Mouse (Mus musculus) cerebellum, adult 11 months (tissue): ENCODE measurements at regions not wholly inside any gene's neighbourhood (a gene's known extent, or its start where the extent isn't known, plus 50 kb on each side); places are given as distances from the start of the nearest gene placed in this dataset.

Source experiments
- DNase-seq: peaks from one replicate; pipeline ENCODE4 v3.0.0; 2022

GRCm38 (mm10) chr4:47746498-47747190, 272.2 kb downstream of the Sec61b start:
- DNase-seq, result no peak

DNA sequence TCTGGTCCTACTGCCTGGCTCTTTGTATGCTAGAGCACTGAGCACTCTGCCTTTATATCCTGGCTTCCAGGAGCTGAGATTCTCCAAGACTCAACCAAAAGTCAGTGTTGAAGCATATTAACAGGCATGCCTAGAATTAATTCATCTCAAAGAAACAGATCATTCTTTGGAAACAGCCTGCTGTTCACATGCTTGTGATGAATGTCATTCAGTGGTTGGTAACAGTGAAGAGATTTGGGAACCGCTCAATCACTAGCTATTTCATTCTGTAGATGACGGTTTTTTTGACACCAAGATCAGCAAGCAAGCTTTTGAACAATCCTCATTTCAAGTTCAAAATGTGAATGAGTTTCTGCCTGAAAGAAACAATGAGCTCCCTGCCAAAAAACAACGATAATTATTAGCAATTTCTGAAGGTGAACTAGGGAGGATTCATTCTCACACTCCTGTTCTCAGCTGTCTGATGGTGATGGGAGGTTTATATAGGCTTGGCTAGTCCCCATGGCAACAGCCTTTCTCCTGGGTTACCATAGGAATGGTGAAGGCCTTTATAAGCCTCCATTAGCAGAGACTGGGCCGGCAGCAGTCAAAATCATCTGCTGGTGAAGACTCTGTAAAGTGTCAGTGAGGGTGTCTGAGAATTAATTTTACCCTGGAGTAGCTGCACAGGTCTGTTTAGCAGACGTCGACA, 272.6 kb upstream of the Nr4a3 start:
- no peak for DNase-seq

DNA sequence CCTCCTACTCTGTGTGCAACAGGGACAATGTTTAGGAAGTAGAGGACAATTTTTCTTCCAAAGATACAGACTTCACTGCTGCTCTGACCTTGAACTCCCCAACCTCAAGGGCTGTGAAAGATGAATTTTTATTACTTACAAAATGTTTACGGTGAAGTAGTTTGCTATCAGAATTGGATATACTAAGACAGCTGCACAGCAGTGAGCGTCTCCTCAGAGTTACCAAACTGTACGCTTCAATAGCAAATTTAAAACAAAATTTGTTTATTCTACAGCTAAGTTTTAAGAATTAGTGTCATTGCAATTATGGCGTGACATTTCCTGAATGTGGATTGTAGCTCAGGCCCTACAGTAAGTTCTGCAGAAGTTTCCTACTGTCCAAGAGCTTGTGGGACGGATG, 270.3 kb upstream of the Nr4a3 start:
- no peak for DNase-seq

DNA sequence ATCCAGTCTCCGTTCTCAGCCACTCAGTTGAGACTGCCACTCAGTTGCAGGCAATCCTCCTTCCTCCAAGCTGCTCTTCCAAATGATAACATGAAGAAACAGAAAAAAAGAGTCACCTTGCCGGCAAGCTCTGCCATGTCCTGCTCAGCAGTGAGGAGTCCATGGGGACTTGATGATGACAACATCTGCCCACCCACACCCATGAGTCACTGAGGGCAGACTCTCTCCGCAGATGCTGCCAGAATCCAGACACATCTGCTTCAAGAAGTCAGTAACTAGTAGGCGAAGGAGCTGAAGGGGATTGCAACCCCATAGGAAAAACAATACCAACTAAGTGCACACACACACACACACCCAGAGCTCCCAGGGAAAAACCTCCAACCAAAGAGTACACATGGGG, 263.9 kb upstream of the Nr4a3 start:
- DNase-seq, result no peak

DNA sequence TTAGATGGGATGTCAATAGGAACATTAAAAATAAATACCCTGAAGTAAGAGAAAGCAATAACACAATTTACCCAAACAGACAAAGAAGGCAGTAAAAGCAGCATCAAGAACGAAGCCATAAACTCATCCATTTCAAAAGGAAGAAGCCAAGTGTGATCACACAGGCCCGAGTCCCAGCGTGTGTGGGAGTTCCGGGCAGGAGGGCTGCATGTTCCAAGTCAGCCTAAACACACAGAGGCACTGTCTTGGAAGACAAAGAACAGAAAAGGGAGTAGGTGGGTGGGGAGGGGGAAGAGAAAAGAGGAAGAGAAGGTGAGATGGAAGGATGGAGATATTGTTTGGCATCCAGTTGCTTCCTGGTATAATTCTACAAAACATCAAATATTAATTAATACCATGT, 248.0 kb upstream of the Nr4a3 start:
- DNase-seq, result no peak

DNA sequence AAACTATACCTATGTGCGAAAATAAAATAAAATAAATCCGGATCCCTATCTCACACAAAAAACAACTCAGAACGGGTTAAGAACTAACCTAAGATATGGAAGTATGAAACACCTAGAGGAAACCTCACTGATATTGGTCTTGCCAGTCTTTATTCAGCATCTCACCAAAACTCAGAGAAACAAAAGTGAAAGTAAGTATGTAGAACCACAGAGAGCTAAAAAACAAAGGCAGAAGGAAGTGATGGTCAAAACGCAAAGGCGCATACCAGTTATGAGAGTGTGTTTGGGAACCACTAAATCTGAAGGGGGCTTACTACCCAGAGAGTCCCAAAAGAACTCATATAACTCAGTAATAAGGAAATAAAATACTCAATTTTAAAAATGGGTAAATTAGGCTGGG, 245.8 kb upstream of the Nr4a3 start:
- no peak for DNase-seq

DNA sequence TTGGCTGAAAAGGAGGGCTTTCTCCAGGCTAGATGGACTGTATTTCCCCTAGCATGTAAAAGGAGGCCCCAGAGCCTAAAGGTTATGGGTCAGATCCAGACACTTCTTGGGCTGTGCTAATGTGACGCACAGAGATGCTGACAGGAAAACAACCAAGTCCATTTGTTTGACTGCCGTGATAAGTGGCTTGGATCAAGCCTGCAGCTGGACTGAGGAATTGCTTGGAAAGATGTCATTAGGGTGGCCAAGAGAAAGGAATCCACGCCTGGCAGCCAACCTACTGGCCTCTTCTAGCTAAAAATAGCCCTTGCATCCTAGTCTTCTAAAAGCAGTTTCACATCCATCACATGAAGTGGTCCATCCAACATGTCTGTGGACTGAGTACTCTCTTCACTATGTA, 241.8 kb upstream of the Nr4a3 start:
- DNase-seq, result no peak

- peak; percentile 18 for DNase-seq
Measured at GRCm38 (mm10) chr4:47807877-47808276, 237.1 kb upstream of the Nr4a3 start.

DNA sequence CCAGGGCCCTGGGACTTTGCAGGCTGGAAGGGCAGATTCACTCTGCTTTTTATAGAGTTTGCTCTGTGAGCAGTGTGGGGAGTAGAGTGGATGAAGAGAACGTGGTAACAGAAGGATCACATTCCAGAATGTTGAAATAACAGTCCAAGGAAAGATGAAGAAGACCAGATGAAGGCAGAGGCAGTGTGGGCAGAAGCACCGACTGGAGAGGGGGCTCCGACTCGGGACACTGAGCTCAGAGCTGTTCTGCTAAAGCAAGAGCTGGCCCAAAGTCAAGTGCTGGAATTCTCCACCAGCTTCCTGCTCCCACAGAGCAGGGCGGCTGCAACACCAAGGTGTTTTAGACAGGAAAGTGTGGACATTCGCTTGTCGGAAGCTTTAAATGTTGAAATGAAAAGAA, 230.9 kb upstream of the Nr4a3 start:
- no peak for DNase-seq

DNA sequence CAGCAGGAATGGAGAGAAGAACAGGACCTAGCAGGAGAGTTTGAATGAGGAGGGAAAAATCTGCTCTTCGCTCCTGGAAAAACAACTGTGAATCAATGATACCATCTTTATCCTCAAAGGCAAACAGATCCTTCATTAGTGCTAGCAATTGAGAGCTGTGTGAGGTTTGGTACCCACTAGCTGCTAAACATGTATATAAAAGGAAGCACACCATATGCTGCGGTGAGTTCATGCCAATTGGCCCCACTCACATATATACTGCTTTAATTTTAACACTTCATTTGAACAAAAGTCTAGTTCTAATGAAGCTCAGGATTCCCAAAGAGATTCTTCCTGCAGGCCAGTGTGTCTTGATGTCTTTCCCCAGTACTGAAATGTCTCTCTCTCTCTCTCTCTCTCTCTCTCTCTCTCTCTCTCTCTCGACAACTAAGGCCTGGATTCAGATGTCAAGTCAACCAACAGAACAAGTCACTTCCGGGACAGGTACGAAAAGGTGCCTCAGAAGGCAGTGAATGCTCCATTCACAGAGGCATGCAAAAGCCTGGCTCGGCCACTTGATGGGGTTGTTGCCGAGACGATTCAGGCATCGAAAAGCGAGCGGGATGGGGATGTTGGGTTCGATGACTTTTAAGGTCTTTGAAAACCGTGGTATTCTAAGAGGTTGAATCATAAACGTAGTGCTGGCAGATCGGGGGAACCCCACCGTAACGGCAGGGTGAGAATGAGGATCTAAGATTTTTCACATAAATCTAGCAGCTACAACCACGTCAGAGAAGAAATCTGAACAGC, 226.4 kb upstream of the Nr4a3 start:
- no peak for DNase-seq

- DNase-seq, result no peak
Measured at GRCm38 (mm10) chr4:47820562-47820961, 224.4 kb upstream of the Nr4a3 start.

DNA sequence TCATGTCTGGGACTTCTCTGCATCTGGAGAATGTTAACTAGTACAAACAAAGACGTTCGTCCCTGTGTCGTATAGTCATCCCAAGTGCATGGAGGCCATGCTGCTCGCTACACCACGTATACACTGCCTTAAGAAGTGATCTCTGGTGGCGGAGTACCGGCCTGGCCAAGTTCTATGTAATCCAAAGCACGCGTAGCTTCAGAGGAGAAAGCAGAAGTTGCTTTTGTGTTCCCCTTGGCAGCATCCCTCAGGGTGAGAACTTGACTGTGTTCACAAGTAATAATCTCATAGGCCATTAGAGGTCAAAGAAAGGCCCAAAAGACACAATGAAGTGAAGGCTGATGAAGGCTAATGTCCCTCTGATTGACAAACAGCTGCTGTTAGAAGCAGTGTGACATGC, 221.7 kb upstream of the Nr4a3 start:
- no peak for DNase-seq

GRCm38 (mm10) chr4:47824083-47824482, 220.9 kb upstream of the Nr4a3 start:
- DNase-seq, result no peak

GRCm38 (mm10) chr4:47832905-47833304, 212.0 kb upstream of the Nr4a3 start:
- no peak for DNase-seq

- DNase-seq, result no peak
Measured at GRCm38 (mm10) chr4:47838411-47838810, 206.5 kb upstream of the Nr4a3 start.

DNA sequence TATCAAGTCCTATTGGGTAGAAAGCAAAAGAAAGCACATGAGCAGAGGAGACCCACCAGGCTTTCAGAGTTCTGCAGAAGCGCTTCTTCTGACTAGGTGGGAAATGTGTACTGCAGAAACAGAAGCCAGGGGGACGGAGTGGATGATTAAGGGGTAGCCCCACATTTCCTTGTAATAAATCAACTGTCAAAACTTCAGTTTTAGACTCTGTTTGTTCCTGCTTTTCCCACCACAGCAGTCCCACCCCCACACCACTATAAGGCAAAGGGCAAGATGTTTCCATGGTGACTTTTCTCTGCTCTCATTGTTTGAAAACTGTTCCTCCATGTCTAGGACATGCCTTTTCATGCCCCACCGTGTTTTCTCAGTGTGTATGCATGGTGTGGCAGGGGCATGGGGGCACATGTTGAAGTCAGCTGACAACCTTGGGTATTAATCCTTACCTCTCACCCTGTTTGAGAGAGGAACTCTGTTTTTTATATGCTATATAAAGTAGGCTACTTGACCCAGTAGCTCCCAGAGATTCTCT, 202.8 kb upstream of the Nr4a3 start:
- no peak for DNase-seq

GRCm38 (mm10) chr4:47845239-47845638, 199.7 kb upstream of the Nr4a3 start:
- DNase-seq, result no peak

DNA sequence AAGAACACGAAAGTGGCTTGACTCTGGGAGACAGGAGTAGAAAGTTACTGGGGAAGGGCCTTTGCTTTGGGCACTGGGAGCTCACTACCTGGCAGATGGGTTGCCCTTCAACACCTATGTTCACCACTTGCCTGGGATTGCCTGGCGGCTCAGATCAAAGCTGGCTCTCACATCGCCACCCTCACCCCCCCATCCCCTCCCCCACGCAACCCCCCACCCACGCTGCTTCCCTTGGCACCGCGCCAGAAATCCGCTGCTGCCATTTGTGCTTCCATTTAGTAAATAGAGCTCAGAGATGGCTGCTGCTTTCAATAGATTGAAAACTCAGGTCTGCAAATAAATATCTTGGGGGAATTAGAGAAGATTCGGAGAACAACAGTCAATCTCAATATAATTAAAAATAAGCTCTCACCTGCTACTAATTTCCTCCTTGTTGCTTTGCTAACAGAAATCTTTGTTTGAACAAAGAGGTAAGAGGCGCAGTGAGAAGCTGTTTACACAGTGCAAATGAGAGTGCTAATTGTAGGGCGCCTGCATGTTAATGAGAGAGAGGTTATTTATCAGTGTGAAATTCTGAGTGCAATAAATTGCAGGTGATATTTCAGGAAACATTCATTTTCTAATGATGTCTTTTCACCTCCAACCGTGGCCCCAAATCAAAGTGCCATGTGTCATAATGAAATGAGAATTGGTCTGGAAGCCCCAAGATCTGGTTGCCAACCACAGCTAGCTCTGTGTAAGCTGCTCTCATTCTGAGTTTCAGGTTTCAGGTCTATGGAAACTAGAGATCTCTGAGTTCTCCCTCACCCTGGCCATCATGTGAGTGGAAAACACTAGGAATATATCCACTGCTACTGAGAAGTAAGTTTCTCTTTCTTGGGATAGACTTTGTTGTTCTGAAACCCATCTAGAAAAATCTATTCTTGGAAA, 198.3 kb upstream of the Nr4a3 start:
- no peak for DNase-seq

DNA sequence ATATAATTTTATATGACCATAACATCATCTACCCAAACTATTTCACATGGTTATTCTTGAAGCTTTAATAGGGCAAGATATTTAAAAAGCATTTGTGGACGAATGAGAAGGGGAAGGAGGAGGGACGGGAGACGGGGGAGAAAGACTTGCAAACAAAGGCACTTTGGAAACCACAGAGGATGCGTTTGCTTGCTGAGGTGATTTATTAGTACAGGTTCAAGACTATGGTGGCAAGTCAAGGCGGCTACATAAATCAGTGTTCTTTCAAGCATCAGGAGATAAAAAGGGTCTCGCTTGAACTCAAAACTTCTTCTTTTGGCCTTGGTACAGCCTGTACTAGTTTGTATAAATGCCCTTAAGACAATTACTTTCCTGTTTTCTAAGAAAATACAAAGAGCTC, 183.8 kb upstream of the Nr4a3 start:
- no peak for DNase-seq

DNA sequence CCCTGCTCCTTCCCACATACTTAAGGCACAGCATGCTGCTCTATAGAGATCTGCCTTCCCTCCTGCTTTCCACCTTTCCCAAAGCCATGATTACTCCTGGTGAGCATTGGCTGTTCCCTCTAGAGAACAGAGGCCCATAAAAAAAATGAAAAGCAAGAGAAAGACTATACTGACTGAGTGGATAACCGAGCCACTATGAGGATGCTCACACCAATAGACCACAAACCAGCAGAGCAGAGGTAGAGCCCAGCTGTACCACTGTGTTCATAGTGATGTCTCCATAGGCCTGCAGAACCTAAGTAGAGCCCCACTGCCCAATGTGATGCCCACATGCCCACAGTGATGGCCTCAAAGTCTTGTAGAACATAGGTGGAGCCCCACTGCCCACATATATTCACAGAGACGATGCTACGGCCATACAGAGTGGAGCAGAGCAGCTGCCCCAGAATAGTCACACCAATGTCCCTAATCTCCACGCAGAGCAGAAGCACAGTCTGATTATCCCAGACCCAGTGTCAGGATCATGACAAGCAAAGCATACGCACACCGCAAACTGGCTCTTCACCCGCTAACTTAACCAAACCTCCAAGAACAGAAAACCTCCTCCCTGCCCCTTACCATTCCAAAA, 174.8 kb upstream of the Nr4a3 start:
- DNase-seq, result no peak

DNA sequence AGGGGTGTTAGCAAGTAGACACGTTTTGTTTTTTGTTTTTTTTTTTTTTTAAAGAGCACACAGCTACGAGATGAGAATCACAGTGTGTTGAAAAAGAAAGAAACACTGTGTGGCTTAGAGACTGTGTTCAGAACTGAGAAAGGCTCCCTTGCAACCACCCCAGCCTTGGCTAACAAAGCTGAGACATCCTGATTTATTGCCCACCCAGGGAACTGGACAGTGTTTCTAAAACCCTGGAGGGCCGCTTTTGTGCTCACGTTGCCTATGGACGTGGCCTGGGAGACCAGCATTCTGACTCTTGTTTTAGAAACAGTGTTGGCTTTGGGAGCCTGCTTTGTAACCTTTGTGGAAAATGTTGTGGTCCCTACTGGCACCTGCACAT, 174.3 kb upstream of the Nr4a3 start:
- no peak for DNase-seq

DNA sequence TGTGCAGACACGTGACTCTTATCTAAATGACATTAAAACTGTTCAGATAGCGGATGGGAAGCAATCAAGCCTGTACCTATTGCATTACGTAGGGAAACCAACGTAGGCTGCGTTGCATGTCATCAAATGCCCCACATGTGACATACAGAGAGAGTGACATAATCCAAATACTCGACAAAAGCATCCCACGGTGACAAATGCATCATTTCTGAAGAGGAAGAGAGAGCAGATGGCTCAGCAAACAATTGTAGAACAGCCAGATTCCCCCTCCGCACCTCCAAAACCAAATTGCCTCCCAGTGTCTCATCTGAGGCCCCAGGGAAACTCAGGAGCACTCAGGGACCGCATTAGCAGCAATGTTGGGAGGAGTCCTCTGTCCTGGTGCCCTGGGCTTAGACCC, 163.4 kb upstream of the Nr4a3 start:
- DNase-seq, result peak; percentile 53
